Mouse (Mus musculus) megakaryocyte progenitor cell, adult 5-6 weeks (primary cell): ENCODE measurements around the gene Sidt1. TPM values are rescaled to one million over a fixed set of nuclear protein-coding genes. Genes with fewer than 3 reads are reported as not detected.
"Not testable (repeated sequence)": the region's sequence is repeated elsewhere in the genome, so short reads cannot be mapped to it uniquely, and the experiment has no call there.

Experiments used
- ATAC-seq: replicated peaks from 2 replicates; pipeline ENCODE4 v1.8.0; 2016; ENCODE audit warnings: mild to moderate bottlenecking, moderate TSS enrichment, inconsistent platforms; ENCODE audit not compliant: poor library complexity
- total RNA-seq, 2 experiments: library from RNA; stranded (forward) in 1 of 2; stranded (reverse) in 1 of 2; fragments of 157-497, 149-512 nt in 1 of 2; fragments of 200-1000 nt in 1 of 2; gene quantifications; 2 replicates each; pipeline versions ENCODE4 v1.2.3 to v1.2.4; 2015 to 2017

The Sidt1 gene
- total RNA-seq, 2 experiments from 2014 or later = 0.08 TPM; not detected in 1

GRCm38 (mm10) chr16:44303822-44304221, 29.2 kb downstream of the Sidt1 start:
- ATAC-seq = no peak

- peak; percentile 77 for ATAC-seq
These were observed 30.7 kb downstream of the Sidt1 start for GRCm38 (mm10) chr16:44302126-44302892.

DNA sequence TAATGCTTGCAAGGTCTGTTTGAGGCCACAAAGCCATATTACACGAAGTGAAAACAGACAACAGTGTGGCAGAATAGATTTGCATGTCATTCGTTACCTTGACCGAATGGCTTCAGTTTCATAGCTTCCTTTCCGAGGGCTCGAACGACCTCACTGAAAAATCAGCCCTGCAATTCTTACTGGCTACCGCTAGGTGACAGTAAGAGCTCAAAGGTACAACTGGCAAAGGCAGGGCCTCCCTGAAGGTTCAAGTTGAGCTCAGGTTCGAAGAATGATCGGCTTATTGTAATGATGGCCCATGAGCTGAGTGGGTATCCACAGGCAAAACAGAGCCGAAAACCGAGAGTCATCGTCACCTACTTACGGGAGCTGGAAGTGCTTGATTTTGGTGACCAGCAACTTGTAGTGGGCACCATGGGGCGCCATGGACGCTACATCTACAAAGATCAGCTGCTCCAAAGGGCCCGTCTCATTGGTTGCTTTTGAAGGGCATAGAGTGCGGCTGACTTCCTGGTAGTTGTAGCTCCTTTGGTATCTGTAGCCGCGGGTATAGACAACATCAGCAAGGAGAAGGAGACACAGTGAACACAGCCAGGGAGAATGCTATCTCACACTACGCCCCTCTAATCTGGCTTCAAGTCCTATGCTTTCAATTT, 33.4 kb downstream of the Sidt1 start:
- ATAC-seq = peak; percentile 58

DNA sequence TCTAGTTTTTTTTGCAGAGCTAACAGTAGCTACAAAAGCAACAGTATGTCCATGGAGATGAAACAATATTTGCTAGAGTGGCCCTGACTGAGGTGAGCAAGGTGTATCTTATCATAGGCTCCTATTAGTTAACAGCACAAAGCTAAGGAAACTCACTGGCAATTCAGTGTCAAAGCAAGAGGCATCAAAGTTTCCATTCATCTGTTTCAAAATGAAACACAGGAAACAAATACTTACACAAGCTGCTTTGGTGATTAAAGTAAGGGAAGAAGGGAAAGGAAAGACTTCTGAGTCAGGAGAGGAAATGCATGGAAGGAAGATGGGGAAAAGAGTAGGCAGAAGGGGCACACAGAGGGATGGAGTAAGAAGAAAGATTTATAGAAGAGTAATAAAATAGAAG, 39.0 kb downstream of the Sidt1 start:
- no peak for ATAC-seq

GRCm38 (mm10) chr16:44292681-44293080, 40.3 kb downstream of the Sidt1 start:
- ATAC-seq = not testable (repeated sequence)

DNA sequence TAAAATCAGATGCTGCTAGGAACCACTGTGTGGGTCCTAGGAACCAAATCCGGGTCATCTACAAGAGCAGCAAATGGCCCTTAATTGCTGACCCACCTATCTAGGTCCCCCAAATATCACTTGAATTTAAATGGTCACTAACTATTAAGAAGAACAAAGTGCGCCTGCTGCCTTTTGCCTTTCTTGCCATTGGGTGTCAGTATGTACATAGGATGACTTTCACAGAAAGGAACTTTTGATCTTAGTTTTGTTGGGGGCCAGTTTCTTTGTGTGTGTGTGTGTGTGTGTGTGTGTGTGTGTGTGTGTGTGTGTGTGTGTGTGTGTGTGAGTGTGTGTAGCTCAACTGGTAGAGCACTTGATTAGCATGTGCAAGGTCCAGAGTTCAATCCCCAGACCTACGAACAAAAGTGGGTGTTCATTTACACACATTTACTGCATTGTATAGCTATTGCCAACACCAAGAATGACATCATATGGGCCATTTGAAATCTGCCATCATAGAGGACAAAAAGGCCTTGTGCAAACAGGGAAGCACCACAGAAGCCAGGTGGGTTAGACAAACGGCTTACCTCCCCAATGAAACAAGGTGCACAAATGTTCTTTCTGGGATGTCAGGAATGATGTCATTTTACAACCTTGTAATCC, 43.9 kb downstream of the Sidt1 start:
- no peak; the same call in 1 of the 2 replicates for ATAC-seq

GRCm38 (mm10) chr16:44287356-44287950, 45.5 kb downstream of the Sidt1 start:
- peak; percentile 37 for ATAC-seq

DNA sequence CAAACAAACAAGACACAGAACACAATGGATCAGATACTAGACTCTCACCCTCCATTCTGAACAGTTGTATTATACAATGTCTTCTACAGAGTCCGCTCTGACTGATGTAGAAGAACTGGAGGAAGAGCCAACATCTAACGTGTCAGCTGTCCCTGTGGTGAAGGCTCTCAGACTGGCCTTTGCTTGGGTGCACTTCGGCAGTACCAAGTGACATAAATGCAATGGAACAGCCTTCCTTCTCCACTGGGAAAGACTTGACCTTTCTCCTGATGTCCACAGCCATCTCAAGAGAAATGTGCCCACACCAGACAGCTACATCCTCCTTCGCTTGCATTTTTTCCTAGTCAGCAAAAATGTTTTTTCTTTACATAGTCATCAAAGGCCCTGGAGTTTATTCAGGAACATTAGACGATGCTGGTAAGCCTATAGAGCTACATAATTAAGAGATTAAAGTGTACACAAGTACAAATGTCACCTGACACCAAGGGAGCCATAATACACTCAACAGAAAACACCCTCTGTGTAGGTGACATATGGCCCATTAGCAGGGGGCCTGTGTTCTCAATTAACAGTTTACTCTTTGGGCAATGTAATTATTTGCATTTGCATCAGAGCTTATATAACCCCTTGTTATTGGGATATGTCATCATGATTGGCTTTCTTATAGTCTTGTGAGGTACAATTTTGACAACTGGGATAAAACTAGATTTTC, 50.2 kb downstream of the Sidt1 start:
- ATAC-seq = no peak

GRCm38 (mm10) chr16:44282036-44282435, 51.0 kb downstream of the Sidt1 start:
- peak; percentile 52; the same call in 1 of the 2 replicates for ATAC-seq

DNA sequence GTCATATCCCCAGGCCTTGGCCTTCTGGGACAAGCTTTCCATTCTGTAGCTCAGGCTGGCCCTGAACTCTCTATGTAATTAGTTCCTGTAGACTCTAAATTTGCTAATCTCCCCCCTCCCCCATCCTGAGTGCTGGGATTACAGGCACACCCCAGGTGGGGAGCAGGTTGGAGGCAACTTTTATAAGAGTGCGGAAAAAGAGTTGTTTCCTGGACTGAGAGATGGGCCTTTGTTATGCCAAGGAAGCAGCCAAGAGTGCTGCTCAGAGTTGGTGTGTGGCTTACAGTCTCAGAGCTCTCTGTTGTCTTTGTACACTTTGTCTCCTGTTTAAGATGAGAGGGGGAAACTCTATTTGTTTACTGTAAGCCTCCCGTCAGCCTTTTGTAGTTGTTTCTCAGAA, 52.2 kb downstream of the Sidt1 start:
- ATAC-seq = no peak

- no peak for ATAC-seq
These were observed 55.8 kb downstream of the Sidt1 start for GRCm38 (mm10) chr16:44277212-44277611.

- no peak for ATAC-seq
These were observed 61.5 kb downstream of the Sidt1 start for GRCm38 (mm10) chr16:44271371-44272038.

GRCm38 (mm10) chr16:44270606-44271005, 62.4 kb downstream of the Sidt1 start:
- no peak for ATAC-seq

DNA sequence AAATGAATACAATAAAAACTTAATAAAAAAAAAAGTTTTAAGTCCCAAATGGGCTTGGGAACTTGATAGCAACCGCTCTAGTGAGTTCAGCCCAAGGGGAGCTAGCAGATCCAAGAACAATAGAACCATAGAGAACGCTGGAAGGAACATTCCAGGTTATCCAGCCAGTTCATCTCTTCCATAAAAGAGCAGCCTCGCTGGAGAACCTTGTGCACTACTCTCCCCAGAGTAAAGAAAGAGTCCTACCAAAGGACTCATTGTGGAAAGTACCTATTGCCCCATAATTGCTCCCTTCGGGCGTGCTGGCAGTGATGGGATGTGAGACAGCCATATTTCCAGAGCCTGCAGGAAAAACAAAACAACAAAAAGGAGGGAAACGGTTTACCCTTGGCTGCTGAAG, 63.4 kb downstream of the Sidt1 start:
- ATAC-seq = no peak

GRCm38 (mm10) chr16:44268541-44269215, 64.3 kb downstream of the Sidt1 start:
- ATAC-seq = no peak

DNA sequence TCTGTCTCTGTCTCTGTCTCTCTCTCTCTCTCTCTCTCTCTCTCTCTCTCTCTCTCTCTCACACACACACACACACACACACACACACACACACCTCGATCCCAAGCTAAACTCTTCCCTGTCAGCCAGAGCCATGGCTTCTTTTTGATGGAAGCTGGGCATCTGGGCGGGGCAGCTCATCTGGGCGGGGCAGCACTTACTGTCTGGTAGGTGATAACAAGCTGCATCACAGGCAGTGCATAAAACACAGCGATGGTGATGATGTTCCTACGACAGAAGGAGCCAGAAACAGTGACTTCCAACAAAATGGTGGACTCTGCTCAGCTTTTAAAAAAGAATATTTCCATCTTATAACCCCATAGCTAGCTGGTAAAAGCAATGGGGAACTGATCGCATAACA, 67.4 kb downstream of the Sidt1 start:
- ATAC-seq = peak; percentile 44; the same call in 1 of the 2 replicates

GRCm38 (mm10) chr16:44264916-44265315, 68.1 kb downstream of the Sidt1 start:
- ATAC-seq = no peak

GRCm38 (mm10) chr16:44257476-44257875, 75.5 kb downstream of the Sidt1 start:
- no peak for ATAC-seq

GRCm38 (mm10) chr16:44254698-44255097, 78.3 kb downstream of the Sidt1 start:
- ATAC-seq = no peak
